Mouse (Mus musculus) left cerebral cortex, adult 8-10 months (tissue): ENCODE measurements around the gene Tmem9. TPM values are rescaled to one million over a fixed set of nuclear protein-coding genes. Genes with fewer than 3 reads are reported as not detected.
A peak's percentile ranks its signal among the peaks of the same experiment; 100 is the strongest.

Experiments used
- DNase-seq, 2 experiments: peaks; one replicate each; pipeline ENCODE4 v3.0.0; 2022; ENCODE audit warnings: low spot score in 2 of 2
- total RNA-seq, 4 experiments: library from RNA; stranded (reverse); gene quantifications; 2 replicates each; pipeline ENCODE4 v1.2.4; 2022

Tmem9 gene
- total RNA-seq, result 10 to 100 TPM; 56.1 to 74.4 (median 67.6) TPM

- DNase-seq, result peak; percentile 26 to 41
Observed at GRCm38 (mm10) chr1:136007211-136008158, at the start of gene Tmem9. Gene Tmem9 (plus strand): TSS chr1:136008150.

- no peak for DNase-seq
Observed at GRCm38 (mm10) chr1:135958483-135958882, 49.5 kb upstream of the Tmem9 start.

- no peak for DNase-seq
Observed at GRCm38 (mm10) chr1:135963177-135963576, 44.8 kb upstream of the Tmem9 start.

GRCm38 (mm10) chr1:135964561-135964960, 43.4 kb upstream of the Tmem9 start:
- peak in 1 of 2 experiments; percentile 45 for DNase-seq

- no peak for DNase-seq
Observed at GRCm38 (mm10) chr1:135967739-135968138, 40.2 kb upstream of the Tmem9 start.

GRCm38 (mm10) chr1:135970486-135970885, 37.5 kb upstream of the Tmem9 start:
- no peak for DNase-seq

- DNase-seq, result no peak
Observed at GRCm38 (mm10) chr1:135972576-135972975, 35.4 kb upstream of the Tmem9 start.

GRCm38 (mm10) chr1:135984105-135984504, 23.8 kb upstream of the Tmem9 start:
- no peak for DNase-seq

GRCm38 (mm10) chr1:135989876-135990275, 18.1 kb upstream of the Tmem9 start:
- DNase-seq, result no peak

- no peak for DNase-seq
Observed at GRCm38 (mm10) chr1:135993470-135993869, 14.5 kb upstream of the Tmem9 start.

GRCm38 (mm10) chr1:135997537-135997936, 10.4 kb upstream of the Tmem9 start:
- no peak for DNase-seq

- no peak for DNase-seq
Observed at GRCm38 (mm10) chr1:135999720-136000287, 8.1 kb upstream of the Tmem9 start.

GRCm38 (mm10) chr1:136001438-136001837, 6.5 kb upstream of the Tmem9 start:
- no peak for DNase-seq

GRCm38 (mm10) chr1:136006292-136006748, 1.6 kb upstream of the Tmem9 start, which contains the start of gene Igfn1:
Gene Igfn1 (minus strand): TSS chr1:136006342.
- no peak for DNase-seq

GRCm38 (mm10) chr1:136008159-136008533, 196 bp downstream of the Tmem9 start:
- DNase-seq, result no peak

GRCm38 (mm10) chr1:136010247-136010646, 2.3 kb downstream of the Tmem9 start:
- no peak for DNase-seq

- DNase-seq, result no peak
Observed at GRCm38 (mm10) chr1:136013513-136013912, 5.6 kb downstream of the Tmem9 start.

- DNase-seq, result no peak
Observed at GRCm38 (mm10) chr1:136014796-136015502, 7.0 kb downstream of the Tmem9 start.

GRCm38 (mm10) chr1:136017307-136017706, 9.4 kb downstream of the Tmem9 start:
- no peak for DNase-seq

- DNase-seq, result peak; percentile 81 to 94
Observed at GRCm38 (mm10) chr1:136017907-136018313, 10.0 kb downstream of the Tmem9 start.

GRCm38 (mm10) chr1:136018390-136019189, 10.6 kb downstream of the Tmem9 start:
- DNase-seq, result no peak
